Mouse (Mus musculus): ENCODE results near the gene Cmpk1. TPM values are rescaled to one million over a fixed set of nuclear protein-coding genes. Genes with fewer than 3 reads are reported as not detected.
"Not testable (repeated sequence)": the region's sequence is repeated elsewhere in the genome, so short reads cannot be mapped to it uniquely, and the experiment has no call there.

Cmpk1 gene
- polyA plus RNA-seq, 1 experiment, result 17.7 TPM

DNA sequence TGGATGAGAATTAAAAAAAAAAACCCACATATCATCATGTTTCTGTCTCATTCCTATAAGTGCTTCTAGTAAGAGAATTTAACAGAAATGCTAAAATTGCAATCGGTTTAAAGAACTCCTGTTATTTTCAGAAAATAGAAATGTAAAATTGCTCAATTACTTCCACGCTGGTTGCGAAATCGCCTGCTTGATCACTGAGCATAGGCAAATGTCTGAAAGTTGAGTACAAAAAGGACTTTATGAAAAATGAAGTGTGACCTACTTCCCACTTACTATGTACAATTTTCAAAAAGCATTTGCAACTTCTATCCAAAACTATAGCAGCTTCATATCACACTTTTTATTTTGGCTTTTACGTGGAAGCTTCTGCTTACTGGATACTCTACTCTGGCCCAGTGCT, 16.3 kb downstream of the Cmpk1 start:
- Histone ChIP-seq H3K27me3 (ENCODE audit: control insufficient read depth, insufficient read depth, low read length) (no peaks in the 10 kb centered on the region), H3K27ac (ENCODE audit: control insufficient read depth, insufficient read depth, low read length) (no peak overlapping the region), H3K4me3 (ENCODE audit: control insufficient read depth, insufficient read depth, low read length) (no peak overlapping the region), H3K4me1 (replicated peaks; ENCODE audit: control insufficient read depth, insufficient read depth, low read length) (no peaks in the 10 kb centered on the region), H3K36me3 (ENCODE audit: control insufficient read depth, insufficient read depth, low read length) (peaks cover 19% of the 10 kb centered on the region)
- no peak for DNase-seq
- WGBS, result 94% methylated on average over 5 of the region's 5 CpGs
- TF ChIP-seq CTCF (IDR thresholded peaks at IDR 0.05; ENCODE audit: borderline replicate concordance, control insufficient read depth, extremely low read depth, insufficient read depth, low read length, poor library complexity), result no peak
- TF ChIP-seq POLR2A (IDR thresholded peaks at IDR 0.05; ENCODE audit: control insufficient read depth, extremely low read depth, insufficient read depth, low read length, poor library complexity), result no peak

DNA sequence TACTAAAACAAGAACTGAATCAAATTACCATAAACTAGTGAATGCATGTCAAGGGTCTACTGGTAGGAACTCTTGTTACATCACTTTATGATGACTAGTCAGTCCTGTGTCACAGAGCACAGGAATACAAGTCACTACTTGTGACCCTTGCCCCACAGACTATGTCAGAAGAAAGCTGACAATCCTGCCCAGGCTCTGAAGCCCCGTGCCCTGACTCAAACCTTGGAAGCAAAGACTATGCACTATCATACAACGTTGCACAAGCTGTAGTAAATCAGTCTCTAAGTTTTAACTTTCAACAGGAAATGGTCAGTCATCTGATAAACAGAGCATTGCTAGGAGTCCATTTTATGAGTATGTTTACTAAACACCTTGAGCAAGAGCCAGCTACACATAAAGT, 26.2 kb downstream of the Cmpk1 start:
- H3K4me3 ChIP-seq (ENCODE audit: control insufficient read depth, insufficient read depth, low read length); DNase-seq; H3K27me3 ChIP-seq (ENCODE audit: control insufficient read depth, insufficient read depth, low read length); H3K4me1 ChIP-seq (replicated peaks; ENCODE audit: control insufficient read depth, insufficient read depth, low read length); H3K27ac ChIP-seq (ENCODE audit: control insufficient read depth, insufficient read depth, low read length): not testable (repeated sequence)
- peaks cover 26% of the 10 kb centered on the region for H3K36me3 ChIP-seq (ENCODE audit: control insufficient read depth, insufficient read depth, low read length)
- WGBS, result 93% methylated on average over 2 of the region's 2 CpGs

DNA sequence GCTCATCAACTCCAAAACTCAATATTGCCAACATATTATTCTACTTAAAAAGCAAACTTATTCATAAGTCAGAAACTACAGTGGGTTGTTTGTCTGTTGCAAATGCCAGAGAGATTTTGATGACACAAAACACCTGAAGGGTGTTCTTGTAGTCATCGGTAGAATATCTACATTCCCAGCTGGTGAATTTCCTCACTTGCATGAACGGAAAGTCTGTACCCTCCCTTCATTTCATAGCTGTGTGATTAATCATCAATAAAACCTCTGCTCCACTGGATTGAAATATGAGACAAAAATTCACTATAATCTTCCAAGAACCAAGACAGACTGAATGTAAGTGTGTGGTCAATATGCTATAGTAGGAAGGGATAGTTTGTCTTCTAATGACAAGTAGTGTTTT, 27.5 kb downstream of the Cmpk1 start:
- H3K4me1 ChIP-seq (replicated peaks; ENCODE audit: control insufficient read depth, insufficient read depth, low read length), result no peaks in the 10 kb centered on the region
- 95% methylated on average over 2 of the region's 2 CpGs for WGBS
- TF ChIP-seq CTCF (IDR thresholded peaks at IDR 0.05; ENCODE audit: borderline replicate concordance, control insufficient read depth, extremely low read depth, insufficient read depth, low read length, poor library complexity) (no peak), POLR2A (IDR thresholded peaks at IDR 0.05; ENCODE audit: control insufficient read depth, extremely low read depth, insufficient read depth, low read length, poor library complexity) (no peak)
- H3K27ac ChIP-seq (ENCODE audit: control insufficient read depth, insufficient read depth, low read length), result no peak overlapping the region
- no peaks in the 10 kb centered on the region for H3K27me3 ChIP-seq (ENCODE audit: control insufficient read depth, insufficient read depth, low read length)
- H3K4me3 ChIP-seq (ENCODE audit: control insufficient read depth, insufficient read depth, low read length), result no peak overlapping the region
- DNase-seq, result no peak
- peaks cover 21% of the 10 kb centered on the region for H3K36me3 ChIP-seq (ENCODE audit: control insufficient read depth, insufficient read depth, low read length)

- no peak overlapping the region for H3K4me3 ChIP-seq (ENCODE audit: control insufficient read depth, insufficient read depth, low read length)
- no peaks in the 10 kb centered on the region for H3K4me1 ChIP-seq (replicated peaks; ENCODE audit: control insufficient read depth, insufficient read depth, low read length)
- no peak for DNase-seq
- H3K36me3 ChIP-seq (ENCODE audit: control insufficient read depth, insufficient read depth, low read length), result peaks cover 16% of the 10 kb centered on the region
- no peaks in the 10 kb centered on the region for H3K27me3 ChIP-seq (ENCODE audit: control insufficient read depth, insufficient read depth, low read length)
- no peak for TF ChIP-seq POLR2A (IDR thresholded peaks at IDR 0.05; ENCODE audit: control insufficient read depth, extremely low read depth, insufficient read depth, low read length, poor library complexity)
- no peak for TF ChIP-seq CTCF (IDR thresholded peaks at IDR 0.05; ENCODE audit: borderline replicate concordance, control insufficient read depth, extremely low read depth, insufficient read depth, low read length, poor library complexity)
- no peak overlapping the region for H3K27ac ChIP-seq (ENCODE audit: control insufficient read depth, insufficient read depth, low read length)
- WGBS, result 98% methylated on average over 4 of the region's 4 CpGs
Measured at GRCm38 (mm10) chr4:114958786-114959185, 28.3 kb downstream of the Cmpk1 start.

- 88% methylated on average over 2 of the region's 2 CpGs for WGBS
- Histone ChIP-seq H3K36me3 (ENCODE audit: control insufficient read depth, insufficient read depth, low read length) (peaks cover 16% of the 10 kb centered on the region), H3K27ac (ENCODE audit: control insufficient read depth, insufficient read depth, low read length) (no peak overlapping the region), H3K4me3 (ENCODE audit: control insufficient read depth, insufficient read depth, low read length) (no peak overlapping the region), H3K4me1 (replicated peaks; ENCODE audit: control insufficient read depth, insufficient read depth, low read length) (no peaks in the 10 kb centered on the region), H3K27me3 (ENCODE audit: control insufficient read depth, insufficient read depth, low read length) (no peaks in the 10 kb centered on the region)
- no peak for DNase-seq
- TF ChIP-seq POLR2A (IDR thresholded peaks at IDR 0.05; ENCODE audit: control insufficient read depth, extremely low read depth, insufficient read depth, low read length, poor library complexity) (no peak), CTCF (IDR thresholded peaks at IDR 0.05; ENCODE audit: borderline replicate concordance, control insufficient read depth, extremely low read depth, insufficient read depth, low read length, poor library complexity) (no peak)
Measured at GRCm38 (mm10) chr4:114958231-114958630, 28.8 kb downstream of the Cmpk1 start.

GRCm38 (mm10) chr4:114957403-114957802, 29.6 kb downstream of the Cmpk1 start:
- H3K4me1 ChIP-seq (replicated peaks; ENCODE audit: control insufficient read depth, insufficient read depth, low read length), result no peaks in the 10 kb centered on the region
- H3K27ac ChIP-seq (ENCODE audit: control insufficient read depth, insufficient read depth, low read length), result no peak overlapping the region
- H3K27me3 ChIP-seq (ENCODE audit: control insufficient read depth, insufficient read depth, low read length), result no peaks in the 10 kb centered on the region
- H3K36me3 ChIP-seq (ENCODE audit: control insufficient read depth, insufficient read depth, low read length), result peaks cover 8% of the 10 kb centered on the region
- no peak for DNase-seq
- no peak for TF ChIP-seq POLR2A (IDR thresholded peaks at IDR 0.05; ENCODE audit: control insufficient read depth, extremely low read depth, insufficient read depth, low read length, poor library complexity)
- TF ChIP-seq CTCF (IDR thresholded peaks at IDR 0.05; ENCODE audit: borderline replicate concordance, control insufficient read depth, extremely low read depth, insufficient read depth, low read length, poor library complexity), result no peak
- no peak overlapping the region for H3K4me3 ChIP-seq (ENCODE audit: control insufficient read depth, insufficient read depth, low read length)

DNA sequence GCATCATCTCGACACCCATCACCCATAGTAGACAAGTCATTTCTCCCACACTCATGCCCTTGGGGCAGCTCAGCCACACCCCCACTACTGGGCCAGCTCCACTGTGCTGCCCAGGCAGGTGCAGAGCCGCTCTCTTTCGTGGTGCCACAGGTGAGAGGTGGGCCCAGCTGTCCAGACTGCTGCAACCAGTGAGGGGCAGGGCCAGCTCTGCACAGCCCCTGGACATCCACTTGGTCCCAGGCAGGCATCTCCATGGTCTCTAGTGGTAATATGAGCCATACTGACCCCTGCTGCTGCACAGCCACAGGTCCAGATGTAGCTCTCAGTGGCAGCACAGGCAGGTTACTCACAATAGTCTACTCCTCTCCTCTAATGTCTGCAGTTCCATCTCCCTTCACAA, 33.9 kb downstream of the Cmpk1 start:
- H3K4me3 ChIP-seq (ENCODE audit: control insufficient read depth, insufficient read depth, low read length), result no peak overlapping the region
- H3K27ac ChIP-seq (ENCODE audit: control insufficient read depth, insufficient read depth, low read length), result no peak overlapping the region
- H3K4me1 ChIP-seq (replicated peaks; ENCODE audit: control insufficient read depth, insufficient read depth, low read length), result no peaks in the 10 kb centered on the region
- no peaks in the 10 kb centered on the region for H3K36me3 ChIP-seq (ENCODE audit: control insufficient read depth, insufficient read depth, low read length)
- TF ChIP-seq POLR2A (IDR thresholded peaks at IDR 0.05; ENCODE audit: control insufficient read depth, extremely low read depth, insufficient read depth, low read length, poor library complexity) (no peak), CTCF (IDR thresholded peaks at IDR 0.05; ENCODE audit: borderline replicate concordance, control insufficient read depth, extremely low read depth, insufficient read depth, low read length, poor library complexity) (no peak)
- H3K27me3 ChIP-seq (ENCODE audit: control insufficient read depth, insufficient read depth, low read length), result no peaks in the 10 kb centered on the region
- 92% methylated on average over 3 of the region's 3 CpGs for WGBS
- DNase-seq, result no peak
